In genomic region chr13:29985101-29985854, GRCm38 (mm10) we compare ENCODE assay signal across 9 mouse cellular contexts. TPM values are rescaled to one million over a fixed set of nuclear protein-coding genes. Genes with fewer than 3 reads are reported as not detected.
DNase-seq lines count a peak whose midpoint lies in the region; ATAC-seq and TF ChIP-seq lines count a peak whose summit lies in the region.
"Had no signal": no experiment of that assay in that cellular context is flagged by ENCODE, and none has a peak within 500 bp of the region (broad histone marks: within the 10 kb centered on the region; RNA-seq: fewer than 3 reads in every experiment).

No protein-coding gene starts in this region.

- peak overlapping the region; percentile 99 for H3K9ac ChIP-seq in kidney, embryonic 14.5 days (ENCODE audit: low read depth, low read length)
- peak overlapping the region; percentile 100 for H3K9ac ChIP-seq in liver, embryonic 11.5 days (ENCODE audit: low read depth, low read length)
- peak overlapping the region; percentile 97 for H3K9ac ChIP-seq in neural tube, embryonic 13.5 days

- TF ChIP-seq POLR2A in thymus, adult 2 months (IDR thresholded peaks at IDR 0.05; ENCODE audit: control insufficient read depth, extremely low read depth, insufficient read depth, low read length, poor library complexity), result no peak

- H3K9me3 ChIP-seq in heart, embryonic 10.5 days, result no peaks in the 10 kb centered on the region
- no peaks in the 10 kb centered on the region for H3K9me3 ChIP-seq in kidney, embryonic 14.5 days (ENCODE audit: control insufficient read depth, low read length)
- H3K9me3 ChIP-seq in liver, embryonic 11.5 days (ENCODE audit: control insufficient read depth, low read length), result no peaks in the 10 kb centered on the region
- H3K9me3 ChIP-seq in neural tube, embryonic 13.5 days, result no peaks in the 10 kb centered on the region

- DNase-seq in layer of hippocampus, adult 11-12 months (ENCODE audit: low spot score), result peak; percentile 39
- DNase-seq in layer of hippocampus, adult 9-10 months (ENCODE audit: low spot score), result no peak
- DNase-seq in embryo, embryonic 11 days, result peak; percentile 49
- DNase-seq in heart, embryonic 10.5 days (ENCODE audit: low spot score), result peak; percentile 83
- DNase-seq in liver, embryonic 11.5 days (ENCODE audit: low spot score), result peak; percentile 71
- DNase-seq in thymus, adult 2 months, result peak; percentile 40

- TF ChIP-seq CTCF in thymus, adult 2 months (IDR thresholded peaks at IDR 0.05; ENCODE audit: borderline replicate concordance, control insufficient read depth, extremely low read depth, insufficient read depth, low read length, poor library complexity), result 0 out of 2 replicates have a peak, but pooled peaks have one; percentile 17

- H3K27ac ChIP-seq in heart, embryonic 10.5 days, result peak overlapping the region; percentile 100
- peak overlapping the region; percentile 94 for H3K27ac ChIP-seq in kidney, embryonic 14.5 days (ENCODE audit: low read depth, low read length)
- H3K27ac ChIP-seq in liver, embryonic 11.5 days (ENCODE audit: low read depth, low read length), result peak overlapping the region; percentile 98
- peak overlapping the region; percentile 94 for H3K27ac ChIP-seq in neural tube, embryonic 13.5 days (replicated peaks)
- no peak overlapping the region for H3K27ac ChIP-seq in thymus, adult 2 months (ENCODE audit: control insufficient read depth, insufficient read depth, low read length)

- peak overlapping the region; percentile 99 for H3K4me3 ChIP-seq in heart, embryonic 10.5 days
- H3K4me3 ChIP-seq in kidney, embryonic 14.5 days (ENCODE audit: low read length), result peak overlapping the region; percentile 98
- H3K4me3 ChIP-seq in liver, embryonic 11.5 days (ENCODE audit: low read depth, low read length), result peak overlapping the region; percentile 98
- H3K4me3 ChIP-seq in neural tube, embryonic 13.5 days, result peak overlapping the region; percentile 98
- H3K4me3 ChIP-seq in thymus, adult 2 months (ENCODE audit: control insufficient read depth, insufficient read depth, low read length), result peak overlapping the region; percentile 86

- WGBS in heart, embryonic 10.5 days, result under 1% methylated on average over 62 of the region's 62 CpGs
- WGBS in kidney, embryonic 14.5 days, result under 1% methylated on average over 62 of the region's 62 CpGs
- under 1% methylated on average over 53 of the region's 62 CpGs for WGBS in liver, embryonic 11.5 days
- WGBS in neural tube, embryonic 13.5 days, result under 1% methylated on average over 55 of the region's 62 CpGs
- WGBS in thymus, adult 2 months, result under 1% methylated on average over 61 of the region's 62 CpGs

- peak overlapping the region; percentile 70 for H3K4me2 ChIP-seq in kidney, embryonic 14.5 days (replicated peaks; ENCODE audit: low read depth, low read length)
- H3K4me2 ChIP-seq in liver, embryonic 11.5 days, result peak overlapping the region; percentile 82
- H3K4me2 ChIP-seq in neural tube, embryonic 13.5 days, result peak overlapping the region; percentile 100

- 0 out of 2 replicates have a peak, but pooled peaks have one; percentile 0 for ATAC-seq in kidney, embryonic 14.5 days (ENCODE audit: low FRiP score, low TSS enrichment)
- no peak for ATAC-seq in liver, embryonic 11.5 days (replicated peaks; ENCODE audit: low FRiP score)
- peak; percentile 5 for ATAC-seq in neural tube, embryonic 13.5 days (ENCODE audit: low read depth)

- 0 out of 2 replicates have a peak, but pooled peaks cover under 1% of the 10 kb centered on the region for H3K36me3 ChIP-seq in heart, embryonic 10.5 days
- no peaks in the 10 kb centered on the region for H3K36me3 ChIP-seq in kidney, embryonic 14.5 days (ENCODE audit: control insufficient read depth, insufficient read depth, low read length)
- H3K36me3 ChIP-seq in liver, embryonic 11.5 days (ENCODE audit: control insufficient read depth, insufficient read depth, low read length), result no peaks in the 10 kb centered on the region
- H3K36me3 ChIP-seq in neural tube, embryonic 13.5 days, result no peaks in the 10 kb centered on the region
- no peaks in the 10 kb centered on the region for H3K36me3 ChIP-seq in thymus, adult 2 months (ENCODE audit: control insufficient read depth, insufficient read depth, low read length)

- H3K4me1 ChIP-seq in heart, embryonic 10.5 days, result peaks cover 25% of the 10 kb centered on the region
- peaks cover 16% of the 10 kb centered on the region for H3K4me1 ChIP-seq in kidney, embryonic 14.5 days (ENCODE audit: control insufficient read depth, insufficient read depth, low read length)
- H3K4me1 ChIP-seq in liver, embryonic 11.5 days (replicated peaks; ENCODE audit: control insufficient read depth, insufficient read depth, low read length), result peaks cover 21% of the 10 kb centered on the region
- peaks cover 31% of the 10 kb centered on the region for H3K4me1 ChIP-seq in neural tube, embryonic 13.5 days (replicated peaks)
- H3K4me1 ChIP-seq in thymus, adult 2 months (replicated peaks; ENCODE audit: control insufficient read depth, insufficient read depth, low read length), result peaks cover 11% of the 10 kb centered on the region; the same call in 1 of the 2 replicates

- no peaks in the 10 kb centered on the region for H3K27me3 ChIP-seq in heart, embryonic 10.5 days (ENCODE audit: insufficient read depth, poor library complexity, severe bottlenecking)
- H3K27me3 ChIP-seq in kidney, embryonic 14.5 days (ENCODE audit: control insufficient read depth, insufficient read depth, low read length), result no peaks in the 10 kb centered on the region
- no peaks in the 10 kb centered on the region for H3K27me3 ChIP-seq in liver, embryonic 11.5 days (replicated peaks; ENCODE audit: control insufficient read depth, insufficient read depth, low read length)
- no peaks in the 10 kb centered on the region for H3K27me3 ChIP-seq in neural tube, embryonic 13.5 days
- H3K27me3 ChIP-seq in thymus, adult 2 months (ENCODE audit: control insufficient read depth, insufficient read depth, low read length), result no peaks in the 10 kb centered on the region
- H3K27me3 ChIP-seq: Patski had no signal

RNA-seq across cellular contexts. Expression of gene E2f3, which starts 0.6 kb away (rescaled TPM):
- polyA plus RNA-seq in heart, embryonic 10.5 days (2016; fragmentation: Nextera tagmentation; extraction: Ambion mirVana), result 13.2 and 15.6 TPM in 2 replicates
- 11.7 and 17.7 TPM in 2 replicates for polyA plus RNA-seq in kidney, embryonic 14.5 days (2014; fragmentation: Nextera tagmentation; extraction: Ambion mirVana)
- polyA plus RNA-seq in liver, embryonic 11.5 days (2014; fragmentation: Nextera tagmentation; extraction: Ambion mirVana), result 13.5 and 13.7 TPM in 2 replicates
- 4.9 and 5.1 TPM in 2 replicates for polyA plus RNA-seq in neural tube, embryonic 13.5 days (2015; fragmentation: Nextera tagmentation; extraction: Ambion mirVana)
- 7.1 and 8.4 TPM in 2 replicates for polyA plus RNA-seq in thymus, adult 2 months (2012; rRNA removed)
